Mouse (Mus musculus) thymus, adult 2 months (tissue): ENCODE data around the gene Tti1. TPM values are rescaled to one million over a fixed set of nuclear protein-coding genes. Genes with fewer than 3 reads are reported as not detected.

ENCODE experiments used
- DNase-seq: peaks from one replicate; pipeline ENCODE4 v3.0.0; 2021
- H3K27ac ChIP-seq: fragments of 200-500 bp; 2 replicates; pipeline ENCODE4 v1.5.1; 2012; ENCODE audit warnings: low read length, control low read depth; ENCODE audit not compliant: control insufficient read depth, insufficient read depth
- H3K27me3 ChIP-seq: fragments of 200-500 bp; 2 replicates; pipeline ENCODE4 v1.6.1; 2012; ENCODE audit warnings: mild to moderate bottlenecking, low read length, moderate library complexity, mixed read lengths; ENCODE audit not compliant: control insufficient read depth, insufficient read depth
- H3K36me3 ChIP-seq: fragments of 200-500 bp; 2 replicates; pipeline ENCODE4 v1.6.1; 2012; ENCODE audit warnings: mild to moderate bottlenecking, low read length, moderate library complexity; ENCODE audit not compliant: control insufficient read depth, insufficient read depth
- H3K4me1 ChIP-seq: fragments of 200-500 bp; replicated peaks from 2 replicates; pipeline ENCODE4 v1.6.1; 2012; ENCODE audit warnings: low read length; ENCODE audit not compliant: control insufficient read depth, insufficient read depth
- H3K4me3 ChIP-seq: fragments of 200-500 bp; 2 replicates; pipeline ENCODE4 v1.5.1; 2012; ENCODE audit warnings: mild to moderate bottlenecking, low read length, control low read depth, moderate library complexity; ENCODE audit not compliant: control insufficient read depth, insufficient read depth
- CTCF ChIP-seq: fragments of 200-500 bp; IDR thresholded peaks from 2 replicates; pipeline ENCODE4 v1.5.1; 2012; ENCODE audit warnings: mild to moderate bottlenecking, control low read depth, low read length, moderate library complexity, borderline replicate concordance; ENCODE audit not compliant: control insufficient read depth, poor library complexity, insufficient read depth; ENCODE audit errors: extremely low read depth
- POLR2A ChIP-seq: fragments of 200-500 bp; IDR thresholded peaks from 2 replicates; pipeline ENCODE4 v1.6.1; 2012; ENCODE audit warnings: mild to moderate bottlenecking, low read length, control low read depth, moderate library complexity; ENCODE audit not compliant: control insufficient read depth, poor library complexity, insufficient read depth; ENCODE audit errors: extremely low read depth
- WGBS: fragments of 180-500 bp; shearing (Covaris S2); methylation state at CpG from one replicate; pipeline ENCODE4 v1.1.7; 2018; 5-methylcytosine and 5-hydroxymethylcytosine counted together
- polyA plus RNA-seq: library from polyadenylated mRNA; depleted of rRNA; stranded (reverse); fragments of >200 nt; gene quantifications from 2 replicates; pipeline ENCODE4 v1.2.3, GENCODE M21; 2012

The Tti1 gene
- polyA plus RNA-seq, 1 experiment, result 37.6 TPM

DNA sequence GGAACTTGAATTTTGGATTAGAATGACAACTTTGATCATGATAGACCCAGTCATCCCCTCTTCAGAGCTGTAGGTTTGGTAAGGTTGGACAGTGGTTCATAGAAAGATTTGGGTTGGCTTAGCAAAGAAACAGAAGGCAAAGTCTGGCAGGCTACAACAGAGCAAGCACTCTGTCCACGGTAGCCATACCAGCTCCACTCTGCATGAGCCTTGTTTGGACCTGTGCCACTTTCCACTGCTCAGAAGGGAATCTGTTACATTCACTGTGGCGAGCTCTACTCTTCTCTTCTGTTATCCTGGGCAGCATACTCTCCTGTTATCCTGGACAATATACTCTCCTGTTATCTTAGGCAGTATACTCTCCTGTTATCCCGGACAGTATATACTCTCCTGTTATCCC is 29.4 kb downstream of the Tti1 start:
- TF ChIP-seq CTCF (no peak), POLR2A (no peak)
- Histone ChIP-seq H3K27ac (no peak overlapping the region), H3K4me1 (no peaks in the 10 kb centered on the region), H3K4me3 (no peak overlapping the region), H3K27me3 (no peaks in the 10 kb centered on the region), H3K36me3 (peaks cover 35% of the 10 kb centered on the region)
- no peak for DNase-seq
- 92% methylated on average over 3 of the region's 3 CpGs for whole genome bisulfite sequencing

- H3K4me3 ChIP-seq, result no peak overlapping the region
- peaks cover 47% of the 10 kb centered on the region for H3K36me3 ChIP-seq
- no peak for TF ChIP-seq POLR2A
- no peak for TF ChIP-seq CTCF
- no peaks in the 10 kb centered on the region for H3K4me1 ChIP-seq
- 96% methylated on average over 4 of the region's 4 CpGs for WGBS
- no peaks in the 10 kb centered on the region for H3K27me3 ChIP-seq
- H3K27ac ChIP-seq, result no peak overlapping the region
- DNase-seq, result no peak
These were observed 35.7 kb downstream of the Tti1 start for GRCm38 (mm10) chr2:157992501-157992900.

DNA sequence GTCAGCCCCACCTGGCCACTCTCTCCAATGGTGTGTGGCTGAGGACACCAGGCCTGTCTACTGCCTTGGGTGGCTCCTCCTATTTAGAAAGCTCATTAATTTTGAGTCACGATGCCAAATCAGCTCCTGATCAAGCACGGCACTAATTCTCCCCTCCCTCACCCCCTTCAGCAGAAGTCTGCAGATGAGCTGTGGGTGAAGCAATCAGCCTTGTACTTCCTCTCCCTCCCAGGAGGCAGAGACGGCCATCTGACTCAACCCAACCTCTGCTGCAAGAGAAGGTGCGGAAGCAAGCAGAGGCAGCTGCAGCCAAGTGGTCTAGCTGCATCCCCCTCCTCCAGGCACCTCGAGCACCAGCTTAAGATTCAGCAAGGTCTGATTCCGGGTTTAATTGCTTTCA is 37.2 kb downstream of the Tti1 start:
- TF ChIP-seq POLR2A, result no peak
- peaks cover 36% of the 10 kb centered on the region for H3K36me3 ChIP-seq
- H3K4me1 ChIP-seq, result no peaks in the 10 kb centered on the region
- no peak overlapping the region for H3K27ac ChIP-seq
- H3K4me3 ChIP-seq, result no peak overlapping the region
- H3K27me3 ChIP-seq, result no peaks in the 10 kb centered on the region
- DNase-seq, result no peak
- 82% methylated on average over 6 of the region's 6 CpGs for WGBS

DNA sequence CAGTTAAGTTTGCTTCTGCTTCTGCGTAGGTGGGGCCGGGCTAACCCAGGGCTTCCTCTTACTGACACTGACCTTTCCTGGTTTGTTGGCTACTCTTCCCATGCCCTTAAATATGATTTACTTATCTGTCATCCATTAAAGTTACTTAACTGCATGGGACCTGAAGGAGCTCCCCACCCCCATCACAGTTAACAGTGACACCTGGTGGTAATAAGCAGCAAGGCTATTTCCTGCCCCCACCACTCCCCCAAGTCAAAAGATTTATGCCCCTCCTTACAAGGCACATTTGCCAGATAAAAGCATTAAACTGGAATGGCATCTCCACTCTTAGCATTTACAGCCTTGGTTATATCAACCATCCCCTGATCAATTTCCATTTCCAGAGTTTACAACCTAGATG is 38.3 kb downstream of the Tti1 start:
- H3K4me1 ChIP-seq, result no peaks in the 10 kb centered on the region
- 96% methylated on average over 2 of the region's 2 CpGs for WGBS
- TF ChIP-seq POLR2A (no peak), CTCF (no peak)
- H3K27ac ChIP-seq, result no peak overlapping the region
- no peak overlapping the region for H3K4me3 ChIP-seq
- H3K27me3 ChIP-seq, result no peaks in the 10 kb centered on the region
- peaks cover 26% of the 10 kb centered on the region for H3K36me3 ChIP-seq
- no peak for DNase-seq

DNA sequence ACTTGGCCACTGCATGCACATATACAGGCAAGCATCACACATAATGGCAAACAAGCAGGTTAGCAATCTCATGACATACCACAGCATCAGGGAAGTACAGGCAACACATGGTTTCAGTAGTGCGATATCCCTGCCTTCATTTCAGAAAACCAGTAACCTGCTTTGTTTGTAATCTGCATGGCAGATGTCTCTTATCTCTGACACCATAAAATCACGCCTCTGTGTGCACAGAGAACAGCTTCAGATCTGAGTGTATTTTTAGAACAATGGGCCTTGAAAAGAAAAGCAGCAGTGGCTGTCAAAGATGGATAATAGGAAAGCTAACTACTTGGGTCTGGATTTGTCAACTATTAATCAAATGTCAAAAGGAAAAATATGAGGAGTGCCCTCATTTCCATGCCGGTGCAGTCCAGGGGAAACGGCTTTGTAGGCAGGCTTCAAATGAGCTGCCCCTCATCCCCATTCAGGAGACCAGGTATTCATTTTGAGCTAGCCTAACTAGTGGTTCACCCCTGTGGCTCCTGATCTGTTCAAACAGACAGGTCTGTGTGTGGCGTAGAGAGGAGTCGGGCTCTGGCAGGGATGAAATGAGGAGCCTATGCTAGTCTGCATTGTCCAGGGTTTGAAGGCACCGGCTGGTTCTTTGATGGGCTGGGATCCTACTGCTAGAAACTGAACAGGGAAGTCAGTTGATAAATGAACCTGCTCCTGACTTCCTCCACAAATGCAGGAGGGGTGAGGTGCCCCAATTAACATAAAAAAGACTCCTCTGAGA is 39.6 kb downstream of the Tti1 start:
- no peak for DNase-seq
- Histone ChIP-seq H3K27ac (no peak overlapping the region), H3K27me3 (no peaks in the 10 kb centered on the region), H3K36me3 (peaks cover 20% of the 10 kb centered on the region), H3K4me3 (no peak overlapping the region), H3K4me1 (no peaks in the 10 kb centered on the region)
- no peak for TF ChIP-seq CTCF
- TF ChIP-seq POLR2A, result no peak
- 93% methylated on average over 7 of the region's 7 CpGs for WGBS

- Histone ChIP-seq H3K27ac (no peak overlapping the region), H3K36me3 (0 out of 2 replicates have a peak, but pooled peaks cover 4% of the 10 kb centered on the region), H3K4me3 (no peak overlapping the region), H3K4me1 (no peaks in the 10 kb centered on the region), H3K27me3 (no peaks in the 10 kb centered on the region)
- TF ChIP-seq POLR2A, result no peak
- TF ChIP-seq CTCF, result no peak
- 99% methylated on average over 6 of the region's 6 CpGs for WGBS
- DNase-seq, result no peak
These were observed 42.0 kb downstream of the Tti1 start for GRCm38 (mm10) chr2:157986235-157986634.

DNA sequence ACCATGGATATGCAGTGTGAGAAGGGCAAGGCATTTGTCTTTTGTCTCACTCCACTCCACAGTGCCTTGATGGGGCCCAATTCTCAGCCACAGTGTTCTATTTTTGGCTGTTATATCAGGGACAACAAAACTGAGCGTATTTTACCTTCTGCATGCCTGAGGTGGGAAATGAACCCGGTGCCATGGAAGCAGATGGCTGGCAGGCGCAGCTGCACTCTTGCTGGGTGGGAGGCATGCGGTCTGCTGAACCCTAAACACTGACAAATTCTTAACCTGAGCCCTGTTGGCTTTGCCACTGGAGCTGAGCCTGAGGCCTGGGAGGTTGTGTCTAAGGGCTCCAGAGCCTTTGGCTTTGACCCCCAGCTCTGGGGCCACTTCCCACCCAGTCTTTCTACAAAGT is 42.6 kb downstream of the Tti1 start:
- H3K27ac ChIP-seq, result no peak overlapping the region
- H3K4me1 ChIP-seq, result no peaks in the 10 kb centered on the region
- no peaks in the 10 kb centered on the region for H3K27me3 ChIP-seq
- H3K36me3 ChIP-seq, result no peaks in the 10 kb centered on the region
- H3K4me3 ChIP-seq, result no peak overlapping the region
- TF ChIP-seq POLR2A (no peak), CTCF (no peak)
- DNase-seq, result no peak
- 89% methylated on average over 4 of the region's 4 CpGs for WGBS
